Mouse (Mus musculus): ENCODE data around the gene Pnpla5. TPM values are rescaled to one million over a fixed set of nuclear protein-coding genes. Genes with fewer than 3 reads are reported as not detected.

Pnpla5 gene
- not detected in 2 replicates for total RNA-seq (2014; fragmentation: Nextera tagmentation)
- total RNA-seq (2017): not detected in 2 replicates
- not detected in 2 replicates for polyA plus RNA-seq (2012)

DNA sequence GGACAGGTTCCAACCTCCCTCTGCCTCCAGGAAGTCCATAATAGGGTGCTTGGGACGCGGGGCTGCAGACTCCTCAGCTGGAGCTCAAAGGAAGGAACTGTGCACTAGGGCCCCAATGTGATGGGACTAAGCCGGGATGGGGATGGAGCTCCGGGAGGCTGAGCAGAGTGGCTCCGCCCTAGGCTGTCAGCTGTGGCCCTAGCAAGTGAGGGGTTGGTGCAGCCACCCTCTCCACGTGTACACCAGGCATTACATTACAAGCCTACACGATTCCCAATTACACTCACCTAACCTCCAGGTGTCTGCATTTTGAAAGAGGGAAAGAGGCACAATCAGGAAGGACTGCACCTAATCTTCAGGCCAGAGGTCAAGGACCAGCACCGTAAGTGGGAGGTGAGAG is at the start of gene Pnpla5:
TSS of gene Pnpla5 (minus strand) at position 101 of the 400 bp plus-strand sequence.
- no peak for TF ChIP-seq CTCF (IDR thresholded peaks at IDR 0.05; ENCODE audit: low read depth, low read length)
- no peak for TF ChIP-seq TAL1 (conservative IDR thresholded peaks at IDR 0.05; ENCODE audit: low read depth, low read length)
- TF ChIP-seq GATA1 (IDR thresholded peaks at IDR 0.05; ENCODE audit: borderline replicate concordance, low read length): no peak
- TF ChIP-seq POLR2AphosphoS5 (IDR thresholded peaks at IDR 0.05; ENCODE audit: insufficient replicate concordance, low read depth, low read length): no peak
- TF ChIP-seq GATA2 (IDR thresholded peaks at IDR 0.05; ENCODE audit: borderline replicate concordance, low read depth, low read length): no peak
- Histone ChIP-seq H3K4me1 (ENCODE audit: insufficient read depth, low read depth, low read length) (no peaks in the 10 kb centered on the region), H3K9me3 (replicated peaks) (peaks cover 87% of the 10 kb centered on the region), H3K36me3 (replicated peaks) (no peaks in the 10 kb centered on the region), H3K27me3 (ENCODE audit: insufficient read depth, low read length) (no peaks in the 10 kb centered on the region), H3K4me3 (ENCODE audit: low read depth, low read length) (no peak within 1 kb of the TSS; the same call in 1 of the 2 replicates)
- ATAC-seq (ENCODE audit: extremely low read depth, insufficient number of reproducible peaks, low FRiP score, poor library complexity, severe bottlenecking) (no peak), DNase-seq (ENCODE audit: low spot score) (no peak)

DNA sequence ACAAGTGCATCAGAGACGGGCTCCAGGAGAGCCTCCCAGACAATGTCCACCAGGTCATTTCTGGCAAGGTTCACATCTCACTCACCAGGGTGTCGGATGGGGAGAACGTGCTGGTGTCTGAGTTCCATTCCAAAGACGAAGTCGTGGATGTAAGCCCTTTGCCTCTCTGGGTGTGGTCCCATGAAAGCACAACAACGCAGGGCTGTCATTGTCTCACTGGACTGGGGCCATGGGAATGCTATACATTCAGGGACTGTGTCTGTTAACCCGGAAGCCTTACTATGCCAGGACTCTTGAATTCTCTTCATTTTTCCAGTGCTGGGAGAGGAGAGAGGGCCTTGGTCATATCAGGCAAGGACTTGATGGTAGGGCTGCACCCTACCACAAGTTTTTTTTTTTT is 48.2 kb upstream of the Pnpla5 start:
- no peak for ATAC-seq (ENCODE audit: extremely low read depth, insufficient number of reproducible peaks, low FRiP score, poor library complexity, severe bottlenecking)
- no peak for TF ChIP-seq CTCF (IDR thresholded peaks at IDR 0.05; ENCODE audit: low read depth, low read length)
- no peak for TF ChIP-seq TAL1 (conservative IDR thresholded peaks at IDR 0.05; ENCODE audit: low read depth, low read length)
- TF ChIP-seq POLR2AphosphoS5 (IDR thresholded peaks at IDR 0.05; ENCODE audit: insufficient replicate concordance, low read depth, low read length): no peak
- no peak for TF ChIP-seq GATA1 (IDR thresholded peaks at IDR 0.05; ENCODE audit: borderline replicate concordance, low read length)
- TF ChIP-seq GATA2 (IDR thresholded peaks at IDR 0.05; ENCODE audit: borderline replicate concordance, low read depth, low read length): no peak
- Histone ChIP-seq H3K36me3 (replicated peaks) (no peaks in the 10 kb centered on the region), H3K4me1 (ENCODE audit: insufficient read depth, low read depth, low read length) (no peaks in the 10 kb centered on the region), H3K9me3 (replicated peaks) (peaks cover 39% of the 10 kb centered on the region), H3K4me3 (ENCODE audit: low read depth, low read length) (no peak overlapping the region), H3K27me3 (ENCODE audit: insufficient read depth, low read length) (no peaks in the 10 kb centered on the region)
- no peak for DNase-seq (ENCODE audit: low spot score)

DNA sequence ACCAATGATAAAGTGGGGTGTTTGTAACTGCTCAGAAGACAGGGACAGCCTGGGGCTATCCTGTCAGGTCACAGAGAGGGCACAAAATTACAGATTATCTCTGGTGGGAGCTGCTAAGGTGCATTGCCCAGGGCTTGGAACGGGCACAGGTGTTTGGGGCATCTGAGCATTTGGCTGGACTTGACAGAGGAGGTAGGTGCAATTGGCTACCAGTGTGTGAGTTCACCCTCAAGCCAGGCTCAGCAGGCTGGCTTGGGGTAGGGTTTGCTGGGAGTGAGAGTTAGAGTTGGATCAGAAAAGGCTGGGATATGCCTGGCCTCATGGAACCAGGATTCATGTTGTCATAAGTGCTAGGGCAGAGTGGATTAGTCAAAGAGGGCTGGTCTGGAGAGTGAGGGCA is 46.5 kb upstream of the Pnpla5 start:
- no peak for DNase-seq (ENCODE audit: low spot score)
- no peaks in the 10 kb centered on the region for H3K27me3 ChIP-seq (ENCODE audit: insufficient read depth, low read length)
- no peaks in the 10 kb centered on the region for H3K4me1 ChIP-seq (ENCODE audit: insufficient read depth, low read depth, low read length)
- H3K36me3 ChIP-seq (replicated peaks): no peaks in the 10 kb centered on the region
- no peak for ATAC-seq (ENCODE audit: extremely low read depth, insufficient number of reproducible peaks, low FRiP score, poor library complexity, severe bottlenecking)
- H3K4me3 ChIP-seq (ENCODE audit: low read depth, low read length): no peak overlapping the region
- TF ChIP-seq CTCF (IDR thresholded peaks at IDR 0.05; ENCODE audit: low read depth, low read length) (no peak), GATA1 (IDR thresholded peaks at IDR 0.05; ENCODE audit: borderline replicate concordance, low read length) (no peak), TAL1 (conservative IDR thresholded peaks at IDR 0.05; ENCODE audit: low read depth, low read length) (no peak), POLR2AphosphoS5 (IDR thresholded peaks at IDR 0.05; ENCODE audit: insufficient replicate concordance, low read depth, low read length) (no peak), GATA2 (IDR thresholded peaks at IDR 0.05; ENCODE audit: borderline replicate concordance, low read depth, low read length) (no peak)
- peaks cover 38% of the 10 kb centered on the region for H3K9me3 ChIP-seq (replicated peaks)

DNA sequence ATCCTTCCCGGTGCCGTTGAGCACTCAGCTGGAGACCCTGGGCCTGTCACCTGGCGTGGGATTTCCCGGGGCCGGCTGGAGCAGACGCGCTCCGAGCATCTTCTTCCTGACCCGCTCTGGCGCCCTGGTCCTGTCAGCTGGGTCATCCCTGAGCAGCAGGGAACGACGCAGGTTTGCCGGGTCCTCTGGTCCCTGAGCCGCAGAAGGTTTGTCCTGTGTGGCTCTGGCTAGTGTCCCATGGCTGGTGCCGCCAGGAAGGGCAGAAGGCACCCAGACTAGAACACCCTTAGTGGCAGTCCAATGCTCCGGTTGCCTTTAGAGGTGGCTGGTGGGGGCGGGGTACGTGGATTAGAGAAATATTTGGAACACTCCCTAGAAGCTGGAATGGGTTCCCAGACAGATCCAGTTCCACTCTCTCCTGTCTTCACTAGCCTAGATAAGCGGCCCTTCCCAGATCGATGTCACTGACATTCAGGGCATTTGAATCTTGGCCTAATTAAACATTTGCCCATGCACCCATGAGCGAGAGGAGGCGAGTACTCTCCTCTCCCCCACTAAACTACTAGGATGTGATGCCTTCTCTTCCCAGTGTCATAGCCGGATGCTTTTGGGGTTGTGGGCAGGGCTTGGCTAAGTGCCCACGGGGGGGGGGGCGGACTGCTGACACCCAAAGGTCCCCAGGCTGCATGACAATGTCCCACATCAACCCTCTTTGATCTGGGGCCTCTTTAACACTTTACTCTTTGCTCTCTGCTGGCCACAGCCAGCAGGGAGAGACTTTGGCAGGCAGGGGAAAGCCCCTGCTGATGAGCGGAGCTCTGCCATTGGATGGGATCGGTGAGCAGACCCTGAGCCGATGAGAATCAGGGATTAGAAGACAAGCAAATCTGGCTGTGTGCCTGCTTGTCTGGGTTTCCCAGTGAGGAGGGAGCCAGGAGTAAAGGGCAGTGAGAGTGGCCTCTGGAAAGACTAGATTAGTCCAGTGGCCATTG is 45.5 kb upstream of the Pnpla5 start:
- H3K9me3 ChIP-seq (replicated peaks): peaks cover 36% of the 10 kb centered on the region
- H3K27me3 ChIP-seq (ENCODE audit: insufficient read depth, low read length): no peaks in the 10 kb centered on the region
- DNase-seq (ENCODE audit: low spot score): no peak
- H3K36me3 ChIP-seq (replicated peaks): no peaks in the 10 kb centered on the region
- TF ChIP-seq TAL1 (conservative IDR thresholded peaks at IDR 0.05; ENCODE audit: low read depth, low read length): no peak
- no peak for TF ChIP-seq GATA1 (IDR thresholded peaks at IDR 0.05; ENCODE audit: borderline replicate concordance, low read length)
- no peak for TF ChIP-seq POLR2AphosphoS5 (IDR thresholded peaks at IDR 0.05; ENCODE audit: insufficient replicate concordance, low read depth, low read length)
- TF ChIP-seq CTCF (IDR thresholded peaks at IDR 0.05; ENCODE audit: low read depth, low read length): no peak
- no peak for TF ChIP-seq GATA2 (IDR thresholded peaks at IDR 0.05; ENCODE audit: borderline replicate concordance, low read depth, low read length)
- no peak for ATAC-seq (ENCODE audit: extremely low read depth, insufficient number of reproducible peaks, low FRiP score, poor library complexity, severe bottlenecking)
- H3K4me3 ChIP-seq (ENCODE audit: low read depth, low read length): no peak overlapping the region; the same call in 1 of the 2 replicates
- no peaks in the 10 kb centered on the region for H3K4me1 ChIP-seq (ENCODE audit: insufficient read depth, low read depth, low read length)

DNA sequence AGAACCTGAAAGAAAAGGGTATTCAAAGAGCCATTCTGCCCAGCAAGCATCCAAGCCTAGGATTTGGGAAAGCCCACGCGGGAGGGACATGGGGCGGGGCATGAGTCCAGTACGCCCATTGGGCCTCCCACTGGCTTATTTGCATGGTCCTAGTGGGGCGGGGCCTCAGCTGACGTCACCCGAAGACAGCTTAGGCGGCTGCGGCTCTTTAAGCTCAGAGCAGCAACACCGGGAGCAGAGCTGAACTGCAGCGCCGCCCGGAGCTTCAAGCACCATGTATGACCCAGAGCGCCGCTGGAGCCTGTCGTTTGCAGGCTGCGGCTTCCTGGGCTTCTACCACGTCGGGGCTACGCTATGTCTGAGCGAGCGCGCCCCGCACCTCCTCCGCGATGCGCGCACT is 44.6 kb upstream of the Pnpla5 start, which contains the start of gene Pnpla3:
TSS of gene Pnpla3 (plus strand) at position 238 of the 400 bp plus-strand sequence.
- no peak for ATAC-seq (ENCODE audit: extremely low read depth, insufficient number of reproducible peaks, low FRiP score, poor library complexity, severe bottlenecking)
- Histone ChIP-seq H3K4me1 (ENCODE audit: insufficient read depth, low read depth, low read length) (no peaks in the 10 kb centered on the region), H3K9me3 (replicated peaks) (peaks cover 34% of the 10 kb centered on the region), H3K36me3 (replicated peaks) (no peaks in the 10 kb centered on the region), H3K4me3 (ENCODE audit: low read depth, low read length) (no peak within 1 kb of the TSS; the same call in 1 of the 2 replicates), H3K27me3 (ENCODE audit: insufficient read depth, low read length) (no peaks in the 10 kb centered on the region)
- DNase-seq (ENCODE audit: low spot score): no peak
- TF ChIP-seq TAL1 (conservative IDR thresholded peaks at IDR 0.05; ENCODE audit: low read depth, low read length) (no peak), GATA2 (IDR thresholded peaks at IDR 0.05; ENCODE audit: borderline replicate concordance, low read depth, low read length) (no peak), GATA1 (IDR thresholded peaks at IDR 0.05; ENCODE audit: borderline replicate concordance, low read length) (no peak), POLR2AphosphoS5 (IDR thresholded peaks at IDR 0.05; ENCODE audit: insufficient replicate concordance, low read depth, low read length) (no peak), CTCF (IDR thresholded peaks at IDR 0.05; ENCODE audit: low read depth, low read length) (no peak)

DNA sequence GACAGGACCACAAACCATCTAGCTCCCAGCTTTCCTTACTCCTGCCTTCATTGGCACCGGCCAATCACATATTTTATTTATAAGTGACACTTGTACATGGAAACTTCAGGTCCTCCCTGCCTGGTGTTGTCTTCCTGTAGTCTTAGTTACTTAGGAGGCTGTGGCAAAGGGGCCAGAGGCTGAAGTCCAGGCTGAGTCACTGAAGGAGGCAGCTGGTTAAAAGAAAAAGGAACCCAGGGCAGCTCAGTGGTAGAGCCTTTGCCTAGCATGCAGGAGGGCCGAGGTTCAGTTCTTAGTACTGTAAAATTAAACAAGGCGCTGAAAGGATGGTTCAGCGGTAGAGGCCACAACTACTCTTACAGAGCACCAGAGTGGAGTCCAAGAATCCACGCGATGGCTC is 43.8 kb upstream of the Pnpla5 start:
- ATAC-seq (ENCODE audit: extremely low read depth, insufficient number of reproducible peaks, low FRiP score, poor library complexity, severe bottlenecking) (no peak), DNase-seq (ENCODE audit: low spot score) (no peak)
- Histone ChIP-seq H3K36me3 (replicated peaks) (no peaks in the 10 kb centered on the region), H3K9me3 (replicated peaks) (peaks cover 35% of the 10 kb centered on the region), H3K4me3 (ENCODE audit: low read depth, low read length) (no peak overlapping the region), H3K4me1 (ENCODE audit: insufficient read depth, low read depth, low read length) (no peaks in the 10 kb centered on the region), H3K27me3 (ENCODE audit: insufficient read depth, low read length) (no peaks in the 10 kb centered on the region)
- no peak for TF ChIP-seq GATA2 (IDR thresholded peaks at IDR 0.05; ENCODE audit: borderline replicate concordance, low read depth, low read length)
